Mouse (Mus musculus) frontal cortex, postnatal 25 days (tissue): Measurements from ENCODE around the gene Sash3.

Experiments
- DNase-seq, 2 experiments: peaks; one replicate each; pipeline ENCODE4 v3.0.0; 2022; ENCODE audit warnings: low spot score in 2 of 2

Gene Sash3

DNA sequence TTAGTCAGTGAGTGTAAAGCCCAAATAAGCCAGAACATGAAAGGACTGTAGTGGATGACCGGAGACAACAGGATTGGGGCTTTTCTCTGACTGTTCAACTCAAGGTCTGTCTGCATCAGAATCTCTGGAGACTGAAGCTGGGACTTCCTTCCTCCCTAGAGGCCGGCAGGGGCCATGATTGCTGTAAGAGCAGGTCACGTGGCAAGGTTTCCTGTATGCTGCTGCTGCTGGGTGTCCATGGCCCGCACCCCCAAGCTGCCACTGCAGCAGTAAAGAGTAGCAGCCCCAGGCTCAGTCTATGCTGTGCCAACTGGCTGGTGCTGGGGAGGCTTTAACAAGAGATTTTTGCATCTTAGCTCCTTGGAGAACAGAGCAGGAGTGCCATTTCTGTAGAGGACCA is at the start of gene Sash3:
Gene Sash3 (plus strand): TSS at position 175 of the 400 bp plus-strand sequence.
- DNase-seq: no peak

DNA sequence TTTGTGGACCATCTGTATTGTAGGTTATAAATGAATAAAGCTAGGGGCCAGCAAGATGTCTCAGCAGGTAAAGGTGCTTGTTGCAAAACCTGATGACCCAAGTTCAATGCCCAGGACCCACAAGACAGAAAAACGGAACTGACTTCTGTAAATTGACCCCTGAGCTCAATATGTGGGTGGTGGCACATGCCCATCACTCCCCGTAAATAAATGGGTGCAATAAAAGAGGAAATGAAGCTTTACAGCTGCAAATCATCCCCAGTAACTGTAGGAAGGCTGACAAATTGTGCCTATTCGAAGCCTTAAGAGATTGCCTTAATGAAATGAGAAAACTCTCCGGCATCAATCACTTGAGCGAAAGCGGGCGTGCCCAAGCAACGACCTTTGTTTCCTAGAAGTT is 49.7 kb upstream of the Sash3 start:
- DNase-seq: no peak

DNA sequence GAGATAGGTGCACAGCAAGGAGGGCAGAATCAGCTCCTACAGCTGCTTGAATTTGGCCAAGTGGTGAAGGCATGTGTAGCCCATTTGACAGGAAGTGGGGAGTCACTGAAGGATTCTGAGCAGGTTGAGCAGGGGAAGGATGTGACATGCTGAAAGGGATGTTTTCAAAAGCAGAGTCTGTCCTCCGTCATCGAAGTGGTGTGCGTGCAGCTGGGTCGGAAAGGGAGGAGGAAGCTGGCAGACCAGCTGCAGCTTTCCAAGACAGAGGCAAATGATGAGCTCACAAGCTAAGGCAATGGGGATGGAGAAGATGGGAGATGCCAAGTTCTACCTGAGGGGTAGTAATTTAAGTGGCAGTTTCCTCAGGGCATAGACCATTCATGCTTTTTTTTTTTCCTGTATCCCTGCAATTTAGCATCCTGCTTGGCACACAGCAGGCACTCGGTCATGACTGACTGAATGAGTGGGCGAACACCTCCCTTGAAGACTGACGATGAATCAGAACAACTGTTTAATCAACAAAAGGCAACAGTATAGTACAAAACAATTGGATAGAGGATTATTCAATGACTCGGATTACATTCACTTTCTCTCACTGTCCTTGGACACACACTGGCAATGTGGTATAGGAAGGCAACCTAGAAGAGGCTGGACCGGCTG is 47.6 kb upstream of the Sash3 start:
- no peak for DNase-seq

DNA sequence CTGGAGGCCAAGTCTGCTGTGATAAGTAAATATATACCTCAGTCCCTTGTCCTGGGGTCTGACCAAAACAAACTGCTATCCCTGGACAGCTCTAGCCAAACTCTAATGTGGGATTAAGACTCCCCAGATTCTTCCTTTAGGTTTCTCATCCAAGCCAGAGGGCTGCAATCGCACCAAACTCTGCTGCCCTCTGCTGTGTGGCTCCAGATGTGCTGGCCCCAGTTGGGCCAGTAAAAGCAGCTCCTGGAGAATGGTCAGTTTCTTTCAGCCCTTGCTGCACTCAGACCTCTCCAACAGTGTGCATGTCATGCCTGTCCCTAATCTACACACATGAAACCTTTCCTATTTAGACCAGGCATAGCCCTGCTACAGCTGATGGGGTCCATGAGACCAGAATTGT is 46.4 kb upstream of the Sash3 start:
- no peak for DNase-seq

DNA sequence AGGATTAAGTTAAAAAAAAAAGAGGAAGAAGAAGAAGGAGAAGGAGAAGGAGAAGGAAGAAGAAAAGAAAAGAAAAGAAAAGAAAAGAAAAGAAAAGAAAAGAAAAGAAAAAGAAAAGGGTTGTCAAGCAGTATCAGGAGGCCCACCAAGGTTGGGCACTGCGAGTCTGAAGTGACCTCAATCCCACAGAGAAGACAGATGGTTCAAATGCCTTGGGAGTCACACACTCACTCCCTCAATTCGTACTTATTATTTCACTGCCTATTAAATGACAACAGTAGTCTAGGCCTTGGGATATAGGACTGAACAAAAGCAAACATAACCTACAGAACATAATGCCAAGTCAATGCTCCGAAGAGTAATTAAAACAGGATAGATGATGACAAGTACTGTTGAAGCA is 43.0 kb upstream of the Sash3 start:
- DNase-seq: no peak

DNA sequence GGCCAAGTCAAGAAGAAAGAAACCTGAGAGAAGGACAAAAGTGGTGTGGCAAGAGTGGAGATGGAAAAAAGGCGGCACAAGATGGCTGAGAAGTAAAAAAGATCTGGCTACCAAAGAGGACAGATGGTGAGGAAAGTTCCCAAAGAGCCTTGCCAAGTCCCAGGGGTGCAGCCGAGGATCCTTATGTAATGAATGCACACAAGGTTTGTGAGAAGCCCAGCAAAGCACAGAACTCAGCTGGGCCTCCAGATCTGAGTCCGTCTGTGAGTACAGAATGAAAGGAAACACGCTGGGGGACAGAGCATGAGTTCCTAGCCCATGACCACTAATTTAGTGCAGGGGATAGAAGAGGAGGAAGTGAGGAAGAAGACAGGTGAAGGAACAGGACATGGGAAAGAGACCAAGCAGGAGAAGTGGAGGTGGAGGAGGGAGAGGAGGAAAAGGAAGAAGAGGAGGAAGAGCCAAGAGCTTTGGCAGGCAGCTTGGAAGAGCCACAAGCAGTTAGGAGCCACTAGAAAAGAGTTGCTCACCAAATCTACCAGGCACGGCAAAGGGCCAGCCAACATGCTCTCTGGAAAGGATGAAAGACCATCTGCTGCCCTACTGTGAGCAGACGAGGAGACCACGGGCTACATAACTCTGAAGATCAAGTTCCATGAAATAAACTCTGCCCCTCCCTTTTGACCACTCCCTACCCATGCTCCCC is 41.3 kb upstream of the Sash3 start:
- DNase-seq: peak in 1 of 2 experiments; percentile 8

DNA sequence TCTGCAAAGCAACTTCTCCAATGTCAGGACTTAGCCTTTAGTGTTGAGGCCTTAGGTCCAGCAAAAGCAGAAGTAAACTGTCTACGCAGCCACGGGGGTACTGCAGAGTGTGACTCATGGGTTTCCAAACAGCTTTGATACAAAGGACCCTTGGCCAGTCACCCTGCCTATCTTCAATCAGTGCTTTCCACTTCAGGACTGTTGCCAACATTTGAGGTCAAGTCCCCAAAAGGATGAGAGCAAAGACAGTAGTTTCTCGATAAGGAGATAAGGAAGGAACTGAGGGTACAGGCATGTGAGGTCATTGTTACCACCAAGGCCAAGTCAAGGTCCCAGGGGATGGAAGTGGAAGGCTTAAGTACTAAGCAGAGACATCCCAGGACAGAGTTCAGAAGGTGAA is 40.0 kb upstream of the Sash3 start:
- DNase-seq: no peak

DNA sequence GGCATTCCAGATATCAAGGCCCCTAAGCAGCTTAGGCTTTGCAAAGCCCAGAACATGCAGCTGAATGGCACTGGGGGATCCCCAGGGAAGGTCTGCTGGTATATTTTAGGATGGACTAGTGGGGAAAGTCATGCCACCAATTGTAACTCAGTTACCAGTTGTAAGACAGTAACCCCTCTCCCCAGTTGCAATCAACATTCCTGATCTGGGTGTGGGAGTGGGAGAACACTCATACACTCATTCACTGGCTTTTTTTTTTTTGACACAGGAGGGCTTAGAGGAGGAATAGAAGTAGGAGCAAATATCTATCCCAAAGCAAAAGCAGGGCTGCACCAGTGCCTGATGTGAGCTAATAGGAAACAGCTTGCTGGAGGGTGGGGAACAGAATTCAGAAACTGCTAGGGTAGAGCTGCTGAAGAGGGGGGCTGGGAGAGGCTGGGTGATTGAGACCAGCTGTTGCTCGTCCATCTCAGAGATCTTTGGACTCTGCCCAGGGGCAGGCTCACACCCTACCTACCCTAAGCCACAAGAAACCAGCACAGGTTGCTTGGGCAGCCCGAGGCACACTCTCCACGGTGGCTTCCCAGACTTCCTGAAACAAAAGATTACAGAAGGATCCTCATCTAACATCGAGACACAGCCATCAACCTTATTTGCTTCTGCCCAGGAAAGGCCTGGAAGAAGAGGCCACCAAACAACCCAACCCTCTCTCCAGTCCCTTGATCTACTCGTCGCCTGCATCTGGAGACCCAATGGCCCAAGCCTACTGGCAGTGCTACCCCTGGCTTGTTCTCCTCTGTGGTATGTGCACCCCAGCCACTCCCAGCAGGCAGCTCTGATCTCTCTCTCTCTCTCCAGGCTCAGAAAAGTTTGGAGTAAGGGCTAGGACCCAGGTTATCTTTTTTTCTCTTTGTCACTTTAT is 37.6 kb upstream of the Sash3 start, which contains the start of gene Xpnpep2:
Gene Xpnpep2 (plus strand): TSS at position 332 of the 922 bp plus-strand sequence.
- DNase-seq: no peak

DNA sequence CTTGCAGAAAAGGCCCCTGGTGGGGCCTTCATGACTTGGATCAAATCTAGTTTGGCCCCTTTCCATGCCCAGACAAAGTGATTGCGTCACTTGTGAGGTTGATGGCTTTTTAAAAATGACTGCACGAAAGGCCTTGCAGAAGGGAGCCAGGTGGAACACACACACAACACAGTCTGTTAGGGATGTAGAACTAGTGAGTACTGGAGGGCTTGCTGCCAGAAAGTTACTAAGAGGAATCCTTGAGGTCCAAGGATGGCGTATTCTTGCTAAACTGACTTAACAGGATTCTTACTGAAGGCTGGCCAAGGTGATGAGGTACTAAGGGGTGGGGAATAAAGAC is 37.0 kb upstream of the Sash3 start:
- DNase-seq: no peak

DNA sequence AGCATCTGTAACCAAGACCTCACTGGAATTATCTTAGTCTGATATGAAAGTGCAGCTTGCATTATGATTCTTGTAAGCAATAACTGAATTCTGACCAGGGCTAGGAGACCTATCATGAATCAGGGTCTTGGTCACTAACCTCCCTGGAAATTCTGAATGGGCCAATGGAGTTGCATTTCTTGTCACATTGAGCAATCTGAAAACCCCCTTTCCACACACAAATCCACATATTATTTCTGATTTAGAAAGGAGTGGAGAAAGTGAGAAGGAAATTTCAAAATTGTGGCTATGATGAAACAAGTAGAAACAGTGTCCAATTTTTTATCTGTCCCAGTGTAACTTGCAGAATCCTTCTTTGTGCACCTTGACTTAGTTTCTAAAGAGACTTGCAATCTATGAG is 26.9 kb upstream of the Sash3 start:
- no peak for DNase-seq

DNA sequence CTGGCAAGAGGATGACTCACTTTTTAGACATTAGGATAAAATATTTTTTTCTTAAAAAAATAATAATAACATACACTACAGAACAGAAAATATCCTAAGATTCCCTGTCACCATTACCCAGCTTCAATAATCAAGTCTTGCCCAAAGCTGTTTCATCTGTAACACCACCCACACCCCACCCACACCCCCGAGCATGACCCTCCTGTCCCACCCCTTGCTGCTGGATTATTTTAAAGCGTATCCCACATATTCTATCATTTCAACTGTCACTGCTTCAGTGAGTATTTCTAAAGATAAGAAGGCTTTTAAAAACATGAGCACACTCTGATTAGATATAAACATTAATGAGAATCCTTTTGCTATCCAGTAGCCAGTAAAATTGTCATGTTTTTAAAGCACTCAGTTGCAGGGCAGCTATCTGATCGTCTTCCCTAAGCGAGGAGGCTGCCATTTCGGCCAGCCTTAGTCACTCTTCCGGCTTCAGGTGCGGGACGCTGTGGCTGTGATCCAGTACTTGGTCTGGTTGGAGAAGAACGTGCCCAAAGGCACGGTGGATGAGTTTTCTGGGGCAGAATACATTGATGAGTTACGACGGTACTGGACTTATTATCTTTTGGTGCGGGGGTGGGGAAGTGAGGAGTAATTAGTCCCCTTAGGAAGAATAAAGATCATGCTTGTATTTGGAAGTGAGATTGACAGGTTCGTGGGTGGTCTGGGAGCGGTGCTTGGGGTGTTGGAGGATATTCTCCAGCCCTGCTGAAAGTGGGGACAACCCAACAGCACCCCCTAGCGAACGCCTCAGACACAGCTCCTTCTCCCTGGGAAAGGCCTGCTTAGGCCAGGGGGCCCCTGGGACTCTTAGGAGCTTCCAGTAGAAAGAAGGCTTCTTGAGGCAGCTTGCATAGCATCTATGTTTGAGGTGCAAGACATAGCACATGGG is 21.8 kb upstream of the Sash3 start:
- DNase-seq: peak; percentile 32 to 34

DNA sequence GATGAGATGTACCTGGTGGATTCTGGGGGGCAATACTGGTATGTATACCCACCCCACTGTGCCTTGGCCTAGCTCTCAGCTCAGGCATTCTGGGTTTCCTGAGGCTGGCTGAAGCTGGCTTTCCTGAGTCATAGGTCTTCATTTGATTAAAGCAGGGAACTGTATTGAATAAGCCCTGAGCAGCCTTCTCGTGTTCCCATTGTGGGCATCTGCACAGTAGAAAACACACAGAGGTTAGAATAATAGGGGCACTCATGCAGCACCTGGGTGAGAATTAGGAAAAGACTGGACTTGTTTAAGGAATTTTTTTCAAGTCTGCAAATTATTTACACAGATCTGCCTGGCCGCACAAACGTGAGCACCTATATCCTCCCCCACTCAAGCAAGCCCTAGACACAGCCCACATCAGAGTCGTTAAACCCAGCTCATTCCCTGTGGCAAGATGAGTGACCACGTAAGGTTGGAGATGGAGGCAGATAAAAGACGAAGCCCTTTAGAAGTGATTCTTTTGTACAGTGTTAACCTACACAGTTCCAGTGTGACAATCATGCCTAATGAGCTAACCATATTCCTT is 19.2 kb upstream of the Sash3 start:
- no peak for DNase-seq

DNA sequence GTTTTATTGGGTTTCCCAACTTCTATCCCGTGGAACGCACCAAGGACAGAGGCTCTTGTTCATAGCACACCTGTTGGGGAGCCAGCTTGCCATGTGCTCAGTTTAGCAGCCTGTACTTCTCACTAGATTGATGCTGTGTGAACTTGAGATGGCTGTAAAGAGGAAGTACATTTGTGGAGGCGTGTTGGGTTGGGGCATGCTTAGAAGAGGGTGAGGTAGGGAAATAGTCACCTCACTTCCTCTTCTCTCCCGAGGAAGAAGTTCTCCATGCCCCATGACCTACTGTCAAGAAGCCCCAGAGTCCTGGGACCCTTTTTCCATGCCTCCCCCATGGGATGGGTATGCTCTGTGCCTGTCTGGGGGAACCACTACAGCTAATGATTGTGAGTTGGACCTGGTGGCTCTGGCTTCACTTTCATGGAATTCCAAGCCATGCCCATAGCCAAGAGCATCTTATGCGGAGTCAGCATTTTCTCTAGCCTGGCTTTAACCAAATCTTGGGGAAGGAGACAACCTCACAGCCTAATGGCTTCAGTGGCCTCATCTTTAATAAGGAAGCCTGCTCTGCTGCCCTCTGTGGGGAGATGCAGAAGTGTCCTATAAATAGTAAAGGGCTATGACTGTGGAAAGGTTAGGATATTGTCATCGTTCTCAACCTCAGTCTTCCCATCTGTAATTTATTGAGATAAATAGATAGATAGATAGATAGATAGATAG is 18.6 kb upstream of the Sash3 start:
- DNase-seq: no peak

DNA sequence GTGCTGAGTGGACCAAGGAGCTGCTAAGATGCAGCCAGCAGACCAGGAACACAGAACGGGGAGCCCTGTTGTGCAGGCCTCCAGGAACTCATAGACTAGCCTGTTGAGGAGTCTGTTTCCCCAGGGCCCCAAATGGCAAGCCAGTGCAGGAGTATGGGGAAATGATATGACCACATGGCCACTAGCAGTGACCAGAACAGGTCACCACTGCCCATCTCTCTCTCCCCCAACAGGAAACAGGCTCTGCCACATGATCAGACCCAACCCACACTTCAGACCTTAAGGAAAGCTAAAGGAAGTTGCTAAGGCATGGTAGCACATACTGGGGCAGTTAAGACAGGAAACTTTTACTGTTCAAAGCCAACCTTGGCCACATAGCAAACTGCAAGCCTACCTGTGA is 17.1 kb upstream of the Sash3 start:
- no peak for DNase-seq

DNA sequence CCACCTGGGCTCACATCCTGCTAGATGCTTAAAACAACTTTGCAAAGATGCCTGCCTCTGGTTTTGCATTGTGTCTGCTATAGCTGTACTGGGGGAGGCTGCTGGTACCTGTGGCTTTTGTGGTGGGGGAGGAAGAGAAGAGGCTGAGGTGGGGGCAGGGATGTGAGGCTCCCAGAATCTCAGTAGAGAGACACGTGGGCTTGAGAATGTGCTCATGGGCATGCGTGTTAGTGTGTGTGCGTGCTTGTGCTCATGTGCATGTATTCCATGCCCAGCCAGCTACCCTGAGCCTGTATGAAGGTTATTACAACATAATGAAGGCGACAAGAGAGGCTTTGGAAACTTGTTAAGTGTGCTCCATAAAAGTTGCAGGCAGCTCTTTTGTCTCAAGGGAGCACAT is 9.3 kb upstream of the Sash3 start:
- no peak for DNase-seq

DNA sequence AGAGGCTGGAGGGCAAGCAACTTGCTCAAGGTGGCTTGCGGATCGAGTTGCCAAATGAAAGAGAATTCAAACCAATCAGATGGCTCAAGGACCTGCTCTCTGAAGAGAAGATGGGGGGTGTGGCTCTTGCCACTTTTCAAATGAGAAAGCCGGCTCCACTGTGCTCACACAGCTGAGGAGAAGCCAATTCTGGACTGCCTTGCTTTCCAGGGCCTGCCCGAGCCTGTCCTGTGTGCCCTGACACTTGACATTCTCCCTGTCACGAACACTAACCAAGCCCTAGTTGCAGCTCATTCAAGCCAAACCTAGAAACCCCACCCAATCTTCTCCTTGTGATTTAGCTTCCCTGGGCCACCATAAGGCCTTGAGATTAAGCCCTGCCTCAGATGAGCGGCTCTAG is 8.2 kb upstream of the Sash3 start:
- no peak for DNase-seq

DNA sequence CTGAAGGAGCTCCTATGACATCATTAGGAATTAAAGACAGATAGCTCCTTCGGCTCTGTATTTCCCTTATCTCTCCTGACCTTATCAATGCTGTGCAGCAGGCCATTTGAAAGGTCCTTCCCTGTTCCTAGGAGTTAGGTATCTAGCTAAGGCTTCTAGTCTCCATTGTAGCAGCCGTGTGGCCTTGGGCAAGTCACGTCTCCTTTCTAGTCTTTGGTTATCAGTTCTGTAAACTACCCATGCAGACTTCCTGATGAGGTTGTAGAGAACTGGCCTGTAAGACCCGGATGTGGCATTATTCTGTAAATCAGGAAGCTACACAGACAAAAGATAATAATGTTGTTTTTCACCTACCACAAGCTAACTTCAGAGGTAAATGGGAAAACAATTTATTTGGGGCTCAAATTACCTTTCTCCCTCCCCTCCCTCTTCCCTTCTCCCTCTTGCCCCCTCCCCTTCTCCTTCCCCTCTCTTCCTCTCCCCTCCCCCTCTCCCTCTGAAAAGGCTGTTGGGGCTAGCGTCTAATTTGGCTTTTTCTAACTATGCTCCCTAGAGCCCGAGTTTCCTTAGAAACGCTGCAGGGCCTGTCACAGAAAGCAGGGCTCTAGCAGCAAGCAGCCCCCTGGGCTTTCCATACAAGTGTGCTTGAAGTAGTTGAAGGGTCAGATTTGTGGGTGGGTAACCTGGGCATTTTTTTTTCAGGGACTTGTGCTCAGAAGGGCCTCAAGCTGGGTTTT is 7.5 kb upstream of the Sash3 start:
- no peak for DNase-seq

DNA sequence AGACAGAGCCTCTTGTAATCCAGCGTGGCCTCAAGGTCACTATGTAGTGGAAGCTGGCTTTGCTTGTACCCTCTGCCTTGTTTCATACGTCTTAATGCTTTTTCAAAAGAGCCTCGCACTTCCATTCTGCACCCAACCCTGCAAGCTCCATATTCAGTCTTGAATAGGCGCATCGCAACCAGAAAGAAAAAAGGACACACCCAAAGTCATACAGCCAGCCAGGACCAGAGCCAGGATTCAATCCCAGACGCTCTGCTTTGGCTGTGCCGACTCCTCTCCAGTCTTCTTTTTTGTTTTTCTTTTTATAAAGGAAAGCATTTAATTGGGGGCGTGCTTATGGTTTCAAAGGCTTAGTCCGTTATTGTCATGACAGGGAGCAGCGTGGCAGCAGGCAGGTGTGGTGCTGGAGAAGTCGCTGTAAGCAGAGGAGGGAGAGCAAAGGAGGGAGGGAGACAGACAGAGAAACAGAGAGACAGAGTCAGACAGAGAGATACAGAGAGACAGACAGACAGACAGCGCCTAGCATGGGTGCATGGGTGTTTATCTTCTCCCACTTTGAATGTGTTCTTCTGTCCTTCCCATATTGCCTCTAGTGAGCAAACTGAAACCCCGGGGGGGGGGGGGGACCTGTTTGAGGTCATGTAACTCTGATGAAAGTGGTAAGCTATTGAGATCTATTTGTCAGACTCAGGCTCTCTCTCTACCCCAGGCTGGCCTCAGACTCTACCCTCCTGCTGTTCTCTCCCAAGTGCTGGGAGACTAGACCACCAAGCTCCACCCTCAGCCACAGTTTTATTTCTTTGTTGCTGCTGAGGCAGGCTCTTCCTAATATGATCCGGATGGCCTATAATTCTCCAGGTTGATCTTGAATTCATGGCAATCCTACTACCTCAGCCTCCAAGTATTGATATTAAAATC is 6.6 kb upstream of the Sash3 start:
- no peak for DNase-seq
